Mouse (Mus musculus): Measurements from ENCODE around the gene Gm42417.

GRCm38 (mm10) chr1:36540132-36540531 lies 903 bp upstream of the Gm42417 start:
- TF ChIP-seq CTCF (IDR thresholded peaks at IDR 0.05; ENCODE audit: control insufficient read depth, insufficient read depth, insufficient read length) (no peak), MAX (IDR thresholded peaks at IDR 0.05) (no peak), USF1 (IDR thresholded peaks at IDR 0.05; ENCODE audit: low read depth) (no peak), FOSL1 (IDR thresholded peaks at IDR 0.05; ENCODE audit: insufficient read depth, low read length, poor library complexity, severe bottlenecking) (no peak), MYOD1 (IDR thresholded peaks at IDR 0.05; ENCODE audit: control insufficient read depth, insufficient read length, low read depth) (no peak)
